7 mouse cellular contexts compared by ENCODE assay signal in the genomic region with DNA sequence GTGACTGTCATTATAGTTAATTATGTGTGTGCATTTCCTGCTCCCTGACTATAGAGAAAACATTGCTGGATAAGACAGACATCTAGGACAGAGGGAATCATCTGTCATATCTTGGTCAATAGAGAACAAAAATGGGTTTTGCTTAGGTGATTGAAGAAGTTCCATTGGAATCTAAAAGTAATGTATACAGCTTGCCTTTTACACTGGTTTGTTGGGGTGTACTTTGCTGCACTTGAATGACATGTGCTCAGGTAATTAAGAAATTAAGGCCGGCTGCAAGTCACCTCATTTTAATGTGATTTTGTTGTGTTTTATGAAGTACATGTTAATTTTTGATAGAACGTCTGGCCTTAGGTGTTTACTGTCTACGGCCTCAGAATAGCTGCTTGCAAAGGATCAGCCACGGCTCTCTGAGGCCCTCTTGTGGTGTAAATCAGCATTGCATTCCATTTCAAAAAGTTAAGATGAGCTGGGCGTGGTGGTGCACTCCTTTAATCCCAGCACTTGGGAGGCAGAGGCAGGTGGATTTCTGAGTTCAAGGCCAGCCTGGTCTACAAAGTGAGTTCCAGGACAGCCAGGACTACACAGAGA. TPM values are rescaled to one million over a fixed set of nuclear protein-coding genes. Genes with fewer than 3 reads are reported as not detected.
DNase-seq lines count a peak whose midpoint lies in the region; ATAC-seq lines count a peak whose summit lies in the region.

No protein-coding gene starts in this region.

- H3K4me2 ChIP-seq in hindbrain, embryonic 16.5 days (ENCODE audit: low read length): no peak overlapping the region

- no peak overlapping the region for H3K4me3 ChIP-seq in hindbrain, embryonic 16.5 days (ENCODE audit: low read length)

- DNase-seq in R1 (ENCODE audit: low read depth, low spot score): peak; percentile 80
- peak; percentile 76 to 88 for DNase-seq in cerebellum, adult 18-20 months
- peak; percentile 77 for DNase-seq in forelimb bud, embryonic 11.5 days (ENCODE audit: low read depth, low spot score)
- DNase-seq in layer of hippocampus, postnatal 25 days (ENCODE audit: extremely low spot score in 1 of 2, low spot score in 1 of 2): peak; percentile 61 to 87
- DNase-seq in right cerebral cortex, postnatal 10 days (ENCODE audit: low spot score in 2 of 2): peak; percentile 75 to 81

- peaks cover 4% of the 10 kb centered on the region; the same call in 1 of the 2 replicates for H3K36me3 ChIP-seq in hindbrain, embryonic 16.5 days (ENCODE audit: control insufficient read depth, insufficient read depth, low read length)

- no peak overlapping the region for H3K27ac ChIP-seq in hindbrain, embryonic 16.5 days (ENCODE audit: low read depth, low read length)

- H3K9me3 ChIP-seq in hindbrain, embryonic 16.5 days (ENCODE audit: control insufficient read depth, low read length): no peaks in the 10 kb centered on the region

- H3K4me1 ChIP-seq in hindbrain, embryonic 16.5 days (ENCODE audit: control insufficient read depth, insufficient read depth, low read depth, low read length): no peaks in the 10 kb centered on the region

- WGBS in hindbrain, embryonic 16.5 days: 10% methylated on average over 5 of the region's 5 CpGs

- ATAC-seq in hindbrain, embryonic 16.5 days: peak; percentile 69
- peak; percentile 86 for ATAC-seq in megakaryocyte-erythroid progenitor cell, adult 5-6 weeks (replicated peaks; ENCODE audit: low FRiP score, low TSS enrichment, poor library complexity, severe bottlenecking)

- H3K9ac ChIP-seq in hindbrain, embryonic 16.5 days (ENCODE audit: low read depth, low read length): no peak overlapping the region

- no peaks in the 10 kb centered on the region for H3K27me3 ChIP-seq in hindbrain, embryonic 16.5 days (replicated peaks; ENCODE audit: control insufficient read depth, insufficient read depth, low read length)

RNA-seq across cellular contexts. Expression of a gene that starts 36.5 kb away (rescaled TPM):
- polyA plus RNA-seq in hindbrain, embryonic 16.5 days (2015; fragmentation: Nextera tagmentation; extraction: Ambion mirVana): 10.4 and 11.8 TPM in 2 replicates
- total RNA-seq in layer of hippocampus, postnatal 25 days (2021): 10 to 100 TPM; 21.6 to 22.3 TPM
- 11.2 and 13.5 TPM in 2 replicates for total RNA-seq in megakaryocyte-erythroid progenitor cell, adult 5-6 weeks (2014; fragmentation: Nextera tagmentation)
- total RNA-seq in megakaryocyte-erythroid progenitor cell, adult 5-6 weeks (2017): 11.2 and 11.6 TPM in 2 replicates

RNA-seq across cellular contexts. Expression of a gene that starts 37.9 kb away (rescaled TPM):
- not detected in 2 replicates for polyA plus RNA-seq in hindbrain, embryonic 16.5 days (2015; fragmentation: Nextera tagmentation; extraction: Ambion mirVana)
- total RNA-seq in layer of hippocampus, postnatal 25 days (2021): not detected
- total RNA-seq in megakaryocyte-erythroid progenitor cell, adult 5-6 weeks (2014; fragmentation: Nextera tagmentation): not detected in 2 replicates
- not detected in 2 replicates for total RNA-seq in megakaryocyte-erythroid progenitor cell, adult 5-6 weeks (2017)
